Mouse (Mus musculus): ENCODE data around the gene Rarb. TPM values are rescaled to one million over a fixed set of nuclear protein-coding genes. Genes with fewer than 3 reads are reported as not detected.

The Rarb gene
- total and polyA plus RNA-seq, 3 experiments, result 0.04 TPM; not detected in 2

- no peak overlapping the region for H3K27ac ChIP-seq (ENCODE audit: insufficient read depth, low read depth)
- no peaks in the 10 kb centered on the region for H3K27me3 ChIP-seq (replicated peaks)
- peaks cover 21 to 47% of the 10 kb centered on the region in 2 experiments for H3K4me1 ChIP-seq (ENCODE audit: control insufficient read depth in 1 of 2, insufficient read depth in 2 of 2)
- H3K9me3 ChIP-seq (replicated peaks; ENCODE audit: low read length), result no peaks in the 10 kb centered on the region
- H3K4me2 ChIP-seq (ENCODE audit: insufficient read depth, low read depth, poor library complexity, severe bottlenecking), result no peak overlapping the region
- no peak overlapping the region for H3K9ac ChIP-seq (ENCODE audit: insufficient read depth, low read depth)
- TF ChIP-seq USF1 (IDR thresholded peaks at IDR 0.05; ENCODE audit: low read depth, low read length), result no peak
- TF ChIP-seq ETS1 (conservative IDR thresholded peaks at IDR 0.05; ENCODE audit: low read depth, low read length), result peak; percentile 57; the same call in 1 of the 2 replicates
- TF ChIP-seq E2F4 (IDR thresholded peaks at IDR 0.05; ENCODE audit: insufficient replicate concordance, low read depth, low read length), result no peak
- dilution Hi-C loops (cut with MboI; ENCODE audit: extremely low pct_ligation_motif_present, extremely low pct_unique_long_range_greater_than_20kb, low sequenced_read_pairs) (no loop called here), in situ Hi-C loops (cut with MboI; ENCODE audit: low pct_ligation_motif_present, low pct_unique_long_range_greater_than_20kb, low sequenced_read_pairs) (no loop called here)
- H3K4me3 ChIP-seq (replicated peaks in 1 of 3; ENCODE audit: low read depth in 2 of 3, low read length in 2 of 3, poor library complexity in 1 of 3), result no peak overlapping the region
- no peaks in the 10 kb centered on the region for H3K79me2 ChIP-seq (replicated peaks; ENCODE audit: control insufficient read depth, extremely low read depth, insufficient read depth, poor library complexity, severe bottlenecking)
- no peaks in the 10 kb centered on the region for H3K36me3 ChIP-seq (replicated peaks in 1 of 2; ENCODE audit: control insufficient read depth in 1 of 2, insufficient read depth in 1 of 2, low read length in 1 of 2)
- no peak for DNase-seq (ENCODE audit: extremely low read depth)
These were observed 271.3 kb downstream of the Rarb start for GRCm38 (mm10) chr14:16547492-16548199.

- H3K4me3 ChIP-seq (replicated peaks in 1 of 3; ENCODE audit: low read depth in 2 of 3, low read length in 2 of 3, poor library complexity in 1 of 3), result no peak overlapping the region
- H3K27ac ChIP-seq (ENCODE audit: insufficient read depth, low read depth), result no peak overlapping the region
- H3K9ac ChIP-seq (ENCODE audit: insufficient read depth, low read depth), result no peak overlapping the region
- TF ChIP-seq ZMIZ1 (IDR thresholded peaks at IDR 0.05; ENCODE audit: low read depth, low read length) (no peak), POLR2A (IDR thresholded peaks at IDR 0.05; ENCODE audit: low read depth, low read length) (no peak), JUND (conservative IDR thresholded peaks at IDR 0.05; ENCODE audit: low read depth, low read length) (no peak), NRF1 (IDR thresholded peaks at IDR 0.05; ENCODE audit: low read depth, low read length) (no peak), TCF12 (IDR thresholded peaks at IDR 0.05; ENCODE audit: low read depth, low read length) (0 out of 2 replicates have a peak, but pooled peaks have one; percentile 16), MXI1 (IDR thresholded peaks at IDR 0.05; ENCODE audit: low read depth, low read length) (0 out of 2 replicates have a peak, but pooled peaks have one; percentile 42), SMC3 (IDR thresholded peaks at IDR 0.05; ENCODE audit: low read depth, low read length) (no peak), CHD1 (IDR thresholded peaks at IDR 0.05; ENCODE audit: low read depth, low read length) (no peak), ELF1 (IDR thresholded peaks at IDR 0.05; ENCODE audit: low read depth, low read length) (no peak; the same call in 1 of the 2 replicates), BHLHE40 (IDR thresholded peaks at IDR 0.05; ENCODE audit: low read depth, low read length) (0 out of 2 replicates have a peak, but pooled peaks have one; percentile 13), NELFE (IDR thresholded peaks at IDR 0.05; ENCODE audit: low read depth, low read length) (no peak), PAX5 (IDR thresholded peaks at IDR 0.05; ENCODE audit: low read length) (no peak), JUN (IDR thresholded peaks at IDR 0.05; ENCODE audit: insufficient read depth, low read depth, low read length) (no peak), EP300 (IDR thresholded peaks at IDR 0.05; ENCODE audit: low read length) (no peak), KAT2A (IDR thresholded peaks at IDR 0.05; ENCODE audit: insufficient replicate concordance, low read length) (no peak), MAZ (IDR thresholded peaks at IDR 0.05; ENCODE audit: low read depth, low read length) (no peak), UBTF (IDR thresholded peaks at IDR 0.05; ENCODE audit: low read depth, low read length) (no peak), SIN3A (IDR thresholded peaks at IDR 0.05; ENCODE audit: low read length) (no peak; the same call in 1 of the 2 replicates), ETS1 (conservative IDR thresholded peaks at IDR 0.05; ENCODE audit: low read depth, low read length) (no peak; the same call in 1 of the 2 replicates), ZNF384 (IDR thresholded peaks at IDR 0.05; ENCODE audit: low read depth, low read length) (no peak), USF2 (conservative IDR thresholded peaks at IDR 0.05; ENCODE audit: low read depth, low read length) (no peak), MAX (IDR thresholded peaks at IDR 0.05; ENCODE audit: low read length) (no peak), MEF2A (IDR thresholded peaks at IDR 0.05; ENCODE audit: borderline replicate concordance, low read depth, low read length) (no peak), E2F4 (IDR thresholded peaks at IDR 0.05; ENCODE audit: insufficient replicate concordance, low read depth, low read length) (no peak)
- no peaks in the 10 kb centered on the region for H3K79me2 ChIP-seq (replicated peaks; ENCODE audit: control insufficient read depth, extremely low read depth, insufficient read depth, poor library complexity, severe bottlenecking)
- H3K27me3 ChIP-seq (replicated peaks), result no peaks in the 10 kb centered on the region
- no peak for DNase-seq (ENCODE audit: extremely low read depth)
- peaks cover 20 to 47% of the 10 kb centered on the region in 2 experiments for H3K4me1 ChIP-seq (ENCODE audit: control insufficient read depth in 1 of 2, insufficient read depth in 2 of 2)
- in situ Hi-C loops (cut with MboI; ENCODE audit: low pct_ligation_motif_present, low pct_unique_long_range_greater_than_20kb, low sequenced_read_pairs) (no loop called here), dilution Hi-C loops (cut with MboI; ENCODE audit: extremely low pct_ligation_motif_present, extremely low pct_unique_long_range_greater_than_20kb, low sequenced_read_pairs) (no loop called here)
- H3K4me2 ChIP-seq (ENCODE audit: insufficient read depth, low read depth, poor library complexity, severe bottlenecking), result no peak overlapping the region
- no peaks in the 10 kb centered on the region for H3K9me3 ChIP-seq (replicated peaks; ENCODE audit: low read length)
- H3K36me3 ChIP-seq (replicated peaks in 1 of 2; ENCODE audit: control insufficient read depth in 1 of 2, insufficient read depth in 1 of 2, low read length in 1 of 2), result no peaks in the 10 kb centered on the region
These were observed 274.0 kb downstream of the Rarb start for GRCm38 (mm10) chr14:16544995-16545394.

Measured in CH12.LX (cell line).